Mouse (Mus musculus): ENCODE data around the gene Rmnd1. TPM values are rescaled to one million over a fixed set of nuclear protein-coding genes. Genes with fewer than 3 reads are reported as not detected.

Rmnd1 gene
- 18.8 and 23.9 TPM in 2 replicates for total RNA-seq (2014; rRNA removed)
- polyA plus RNA-seq (2015; fragmentation: Nextera tagmentation; extraction: Ambion mirVana), result 17.5 and 24.4 TPM in 2 replicates

DNA sequence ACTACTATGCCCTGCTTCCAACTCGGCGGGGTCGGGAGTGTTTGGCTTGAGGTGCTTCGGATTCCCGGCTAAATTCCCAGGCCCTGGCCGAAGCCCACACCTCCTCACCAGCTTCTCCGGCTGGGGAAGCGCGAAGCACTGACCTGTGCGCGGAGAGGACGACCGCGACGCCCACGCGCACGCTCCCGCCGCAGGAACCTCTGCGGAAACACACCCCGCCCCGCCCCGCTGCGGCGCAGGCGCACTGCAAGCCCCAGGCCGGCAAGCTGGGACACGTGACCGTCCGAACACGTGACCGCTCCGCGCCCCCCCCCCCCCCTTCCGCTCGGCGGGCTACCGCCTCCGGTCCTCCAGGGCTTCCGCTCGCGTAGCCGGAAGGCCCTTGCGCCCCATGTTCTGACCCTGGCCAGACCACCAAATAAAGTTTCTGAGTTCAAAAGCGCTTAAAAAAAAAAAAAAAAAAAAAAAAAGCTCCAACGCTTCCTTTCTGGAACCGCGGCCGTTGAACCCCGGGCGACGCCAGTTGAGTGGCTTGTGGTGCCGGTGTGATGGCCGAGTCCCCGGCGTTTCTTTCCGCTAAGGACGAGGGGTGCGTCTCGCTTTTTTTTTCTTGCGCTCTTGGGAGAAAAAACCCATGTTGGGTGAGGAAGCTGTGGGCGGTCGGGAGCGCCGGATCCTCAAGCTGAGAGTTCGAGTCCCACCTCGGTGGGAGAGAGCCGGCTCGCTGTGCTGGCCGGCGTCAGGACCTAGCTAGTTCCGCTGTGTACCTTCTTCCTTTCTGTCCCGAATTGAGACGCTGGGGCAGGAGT is at the start of gene Rmnd1, which contains the start of gene Armt1:
Rmnd1 (minus strand) TSS at position 266 of the 809 bp plus-strand sequence.
Armt1 (plus strand) TSS at position 345 of the 809 bp plus-strand sequence.
- peak within 1 kb of the TSS; percentile 51 for H3K4me3 ChIP-seq (ENCODE audit: low read depth, low read length)
- ATAC-seq (peak; percentile 95), DNase-seq (peak; percentile 95)
- H3K4me1 ChIP-seq (ENCODE audit: insufficient read depth), result peaks cover 4% of the 10 kb centered on the region; the same call in 1 of the 2 replicates
- no peak for TF ChIP-seq CTCF (IDR thresholded peaks at IDR 0.05; ENCODE audit: low read depth)
- WGBS, result under 1% methylated on average over 72 of the region's 75 CpGs
- H3K4me2 ChIP-seq (ENCODE audit: low read depth), result peak within 1 kb of the TSS; percentile 68
- no peaks in the 10 kb centered on the region for H3K36me3 ChIP-seq (ENCODE audit: insufficient read depth)
- no peaks in the 10 kb centered on the region for H3K27me3 ChIP-seq (ENCODE audit: insufficient read depth, low read length)
- peak within 1 kb of the TSS; percentile 69 for H3K27ac ChIP-seq (ENCODE audit: low read depth, low read length)
- peak within 1 kb of the TSS; percentile 72 for H3K9ac ChIP-seq
- no peaks in the 10 kb centered on the region for H3K9me3 ChIP-seq (ENCODE audit: low read length)

DNA sequence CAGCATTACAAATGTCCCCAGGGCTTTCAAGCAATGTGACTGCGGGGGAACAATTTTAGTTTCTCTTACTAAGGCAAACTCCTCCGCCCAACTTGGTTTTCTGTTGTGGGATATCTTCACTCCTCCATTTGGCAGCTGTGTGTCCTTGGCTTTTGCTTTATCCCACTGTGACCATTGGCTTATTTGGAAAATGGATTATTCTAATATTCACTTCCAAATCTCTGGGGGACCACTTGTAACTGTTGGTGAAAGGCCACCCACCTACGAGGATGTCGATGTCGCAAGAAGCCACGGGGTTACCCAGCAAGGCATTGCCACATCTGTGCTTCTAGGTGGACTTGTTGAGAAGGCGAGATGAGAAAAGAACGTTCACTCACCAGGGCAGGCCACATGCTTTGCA is 49.5 kb upstream of the Rmnd1 start:
- DNase-seq (no peak), ATAC-seq (no peak)
- H3K4me2 ChIP-seq (ENCODE audit: low read depth), result no peak overlapping the region
- H3K4me1 ChIP-seq (ENCODE audit: insufficient read depth), result no peaks in the 10 kb centered on the region
- WGBS, result 82% methylated on average over 8 of the region's 8 CpGs
- no peak for TF ChIP-seq CTCF (IDR thresholded peaks at IDR 0.05; ENCODE audit: low read depth)
- no peaks in the 10 kb centered on the region for H3K9me3 ChIP-seq (ENCODE audit: low read length)
- H3K36me3 ChIP-seq (ENCODE audit: insufficient read depth), result no peaks in the 10 kb centered on the region
- no peak overlapping the region for H3K27ac ChIP-seq (ENCODE audit: low read depth, low read length)
- no peak overlapping the region for H3K9ac ChIP-seq
- no peak overlapping the region for H3K4me3 ChIP-seq (ENCODE audit: low read depth, low read length)
- H3K27me3 ChIP-seq (ENCODE audit: insufficient read depth, low read length), result no peaks in the 10 kb centered on the region

DNA sequence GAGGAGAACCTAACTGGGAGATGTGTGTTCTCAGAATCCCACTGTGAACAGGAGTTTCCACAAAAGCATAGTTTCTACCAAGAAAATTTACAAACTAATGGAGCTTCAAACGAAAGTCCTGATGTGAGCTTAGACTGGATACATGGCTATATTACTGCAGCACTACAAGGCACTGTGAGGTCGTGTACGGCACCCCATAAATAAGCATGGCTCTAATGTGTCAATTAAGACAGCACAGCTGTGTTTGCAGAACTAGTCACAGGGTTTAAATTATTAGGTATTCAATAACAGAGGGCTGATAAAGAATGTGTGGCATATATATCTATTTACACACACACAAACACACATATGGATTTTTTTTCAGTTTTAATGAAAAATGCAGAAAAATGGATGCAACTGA is 48.7 kb upstream of the Rmnd1 start:
- no peak overlapping the region for H3K27ac ChIP-seq (ENCODE audit: low read depth, low read length)
- no peak overlapping the region for H3K4me3 ChIP-seq (ENCODE audit: low read depth, low read length)
- H3K9ac ChIP-seq, result no peak overlapping the region
- H3K4me1 ChIP-seq (ENCODE audit: insufficient read depth), result no peaks in the 10 kb centered on the region
- H3K36me3 ChIP-seq (ENCODE audit: insufficient read depth), result no peaks in the 10 kb centered on the region
- DNase-seq (no peak), ATAC-seq (no peak)
- TF ChIP-seq CTCF (IDR thresholded peaks at IDR 0.05; ENCODE audit: low read depth), result no peak
- whole genome bisulfite sequencing, result 77% methylated on average over 3 of the region's 3 CpGs
- H3K9me3 ChIP-seq (ENCODE audit: low read length), result no peaks in the 10 kb centered on the region
- H3K4me2 ChIP-seq (ENCODE audit: low read depth), result no peak overlapping the region
- H3K27me3 ChIP-seq (ENCODE audit: insufficient read depth, low read length), result no peaks in the 10 kb centered on the region

DNA sequence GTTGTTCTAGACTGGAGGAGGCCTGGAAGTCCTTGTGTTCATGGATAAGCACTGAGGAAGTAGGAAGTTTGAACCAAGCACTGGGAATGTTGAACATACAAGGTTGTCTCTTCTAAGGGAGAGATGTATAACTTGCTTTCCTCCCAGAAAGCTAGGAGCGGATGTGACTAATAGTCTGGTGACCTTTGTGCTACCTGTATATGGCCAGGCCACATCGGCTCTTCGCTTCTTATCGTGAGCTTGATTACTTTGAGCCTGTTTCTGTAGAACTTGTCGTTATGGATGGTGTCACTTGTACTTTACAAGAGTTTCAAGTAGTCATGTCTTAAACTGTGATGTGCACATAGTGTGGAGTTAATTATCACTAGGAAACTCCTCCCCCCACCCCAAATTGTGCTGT is 44.4 kb upstream of the Rmnd1 start:
- H3K27me3 ChIP-seq (ENCODE audit: insufficient read depth, low read length), result no peaks in the 10 kb centered on the region
- no peak overlapping the region for H3K4me3 ChIP-seq (ENCODE audit: low read depth, low read length)
- ATAC-seq (no peak), DNase-seq (no peak)
- no peaks in the 10 kb centered on the region for H3K4me1 ChIP-seq (ENCODE audit: insufficient read depth)
- no peak overlapping the region for H3K9ac ChIP-seq
- H3K9me3 ChIP-seq (ENCODE audit: low read length), result no peaks in the 10 kb centered on the region
- no peak overlapping the region for H3K4me2 ChIP-seq (ENCODE audit: low read depth)
- H3K36me3 ChIP-seq (ENCODE audit: insufficient read depth), result no peaks in the 10 kb centered on the region
- 93% methylated on average over 5 of the region's 5 CpGs for WGBS
- no peak overlapping the region for H3K27ac ChIP-seq (ENCODE audit: low read depth, low read length)
- no peak for TF ChIP-seq CTCF (IDR thresholded peaks at IDR 0.05; ENCODE audit: low read depth)

DNA sequence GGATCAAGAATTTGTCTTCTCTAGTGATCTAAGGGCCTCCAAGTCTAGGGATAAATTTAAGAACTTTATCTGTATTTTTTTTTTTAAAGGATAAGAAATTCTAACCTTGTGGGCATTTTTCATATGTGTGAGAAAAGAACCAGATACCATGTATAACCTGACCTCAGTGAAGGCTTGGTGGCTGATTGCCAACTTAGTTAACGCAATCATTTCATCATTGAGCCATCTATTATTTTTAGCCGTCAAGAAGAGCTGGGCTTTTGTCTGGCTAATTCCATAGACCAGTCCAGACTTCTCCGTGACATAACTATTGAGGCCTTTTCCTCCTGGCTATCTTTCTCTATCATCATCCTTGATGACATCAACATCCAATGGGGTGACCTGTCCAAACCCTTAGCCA is 43.2 kb upstream of the Rmnd1 start:
- DNase-seq, result no peak
- Histone ChIP-seq H3K27me3 (ENCODE audit: insufficient read depth, low read length) (no peaks in the 10 kb centered on the region), H3K9me3 (ENCODE audit: low read length) (no peaks in the 10 kb centered on the region), H3K4me2 (ENCODE audit: low read depth) (no peak overlapping the region), H3K9ac (no peak overlapping the region), H3K36me3 (ENCODE audit: insufficient read depth) (no peaks in the 10 kb centered on the region), H3K4me1 (ENCODE audit: insufficient read depth) (no peaks in the 10 kb centered on the region), H3K4me3 (ENCODE audit: low read depth, low read length) (no peak overlapping the region), H3K27ac (ENCODE audit: low read depth, low read length) (no peak overlapping the region)
- ATAC-seq, result no peak
- TF ChIP-seq CTCF (IDR thresholded peaks at IDR 0.05; ENCODE audit: low read depth), result no peak
- 73% methylated on average over 3 of the region's 3 CpGs for WGBS

DNA sequence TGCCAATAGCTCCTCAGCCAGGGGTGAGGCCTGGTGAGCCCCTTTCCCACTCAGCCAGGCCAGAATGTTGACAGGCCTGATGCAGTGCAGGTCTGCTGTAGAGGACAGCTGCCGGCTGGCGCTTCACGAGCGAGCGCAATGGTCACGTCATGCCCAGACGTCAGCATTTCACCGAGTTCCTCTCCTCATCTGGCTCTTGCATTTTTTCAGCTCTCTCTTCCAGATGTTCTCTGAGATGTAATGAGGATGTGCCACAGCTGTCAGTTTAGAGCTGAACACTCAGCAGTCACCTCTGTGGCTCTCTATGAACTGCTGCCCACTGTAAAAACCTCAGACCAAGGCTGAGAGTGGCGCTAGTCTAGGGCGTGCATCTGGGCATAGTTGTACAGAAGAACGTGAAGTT is 41.4 kb upstream of the Rmnd1 start:
- Histone ChIP-seq H3K4me3 (ENCODE audit: low read depth, low read length) (no peak overlapping the region), H3K4me1 (ENCODE audit: insufficient read depth) (no peaks in the 10 kb centered on the region), H3K9me3 (ENCODE audit: low read length) (no peaks in the 10 kb centered on the region), H3K27me3 (ENCODE audit: insufficient read depth, low read length) (no peaks in the 10 kb centered on the region), H3K27ac (ENCODE audit: low read depth, low read length) (no peak overlapping the region), H3K4me2 (ENCODE audit: low read depth) (no peak overlapping the region), H3K9ac (no peak overlapping the region), H3K36me3 (ENCODE audit: insufficient read depth) (no peaks in the 10 kb centered on the region)
- 95% methylated on average over 11 of the region's 11 CpGs for WGBS
- DNase-seq (no peak), ATAC-seq (no peak)
- TF ChIP-seq CTCF (IDR thresholded peaks at IDR 0.05; ENCODE audit: low read depth), result no peak

DNA sequence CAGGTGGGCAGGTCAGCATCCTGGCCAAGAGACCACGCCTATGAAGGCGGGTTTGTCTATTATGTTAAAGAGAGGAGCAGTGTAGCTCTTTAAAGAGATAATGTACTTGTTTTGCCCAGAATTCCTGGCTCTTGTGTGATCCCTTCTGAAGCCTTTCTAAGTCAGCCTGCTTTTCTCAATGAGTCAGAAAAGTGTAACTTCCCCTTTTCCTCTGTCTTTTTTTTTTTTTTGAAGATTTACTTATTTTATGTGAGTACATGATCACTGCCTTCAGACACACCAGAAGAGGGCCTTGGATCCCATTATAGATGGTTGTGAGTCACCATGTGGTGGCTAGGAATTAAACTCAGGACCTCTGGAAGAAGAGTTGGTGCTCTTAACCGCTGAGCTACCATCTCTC is 37.2 kb upstream of the Rmnd1 start:
- H3K4me2 ChIP-seq (ENCODE audit: low read depth), result no peak overlapping the region
- no peak for DNase-seq
- no peak for TF ChIP-seq CTCF (IDR thresholded peaks at IDR 0.05; ENCODE audit: low read depth)
- H3K4me1 ChIP-seq (ENCODE audit: insufficient read depth), result no peaks in the 10 kb centered on the region
- H3K9ac ChIP-seq, result no peak overlapping the region
- H3K27ac ChIP-seq (ENCODE audit: low read depth, low read length), result no peak overlapping the region
- H3K36me3 ChIP-seq (ENCODE audit: insufficient read depth), result no peaks in the 10 kb centered on the region
- no peak overlapping the region for H3K4me3 ChIP-seq (ENCODE audit: low read depth, low read length)
- no peaks in the 10 kb centered on the region for H3K9me3 ChIP-seq (ENCODE audit: low read length)
- no peaks in the 10 kb centered on the region for H3K27me3 ChIP-seq (ENCODE audit: insufficient read depth, low read length)
- 91% methylated on average over 3 of the region's 3 CpGs for WGBS
- no peak for ATAC-seq
